Mouse (Mus musculus): Measurements from ENCODE around the gene Gm49353. TPM values are rescaled to one million over a fixed set of nuclear protein-coding genes. Genes with fewer than 3 reads are reported as not detected.
A peak's percentile ranks its signal among the peaks of the same experiment; 100 is the strongest.

Gm49353 gene
- total RNA-seq (2021) = not detected

DNA sequence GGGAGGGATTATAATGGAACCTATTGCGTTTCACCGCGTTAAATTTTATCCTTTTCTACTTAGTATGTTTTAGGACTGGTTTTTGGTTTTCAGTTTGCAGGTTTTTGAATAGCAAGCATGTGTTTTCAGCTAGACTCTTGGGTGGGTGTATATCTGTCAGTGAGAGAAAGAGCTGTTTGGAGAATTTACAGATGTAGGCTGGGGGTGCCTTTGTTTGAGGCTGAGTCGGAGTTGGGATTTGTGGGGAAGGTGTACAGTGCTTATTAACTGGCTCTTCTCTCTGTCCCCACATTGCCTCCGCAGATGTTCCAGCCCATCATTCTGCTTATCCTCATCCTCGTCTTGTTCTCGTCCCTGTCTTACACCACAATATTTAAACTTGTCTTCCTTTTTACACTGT is at the start of gene Gm49353:
Gene Gm49353 (plus strand): TSS at position 313 of the 400 bp plus-strand sequence.
- intact Hi-C loops (cut with DNase I) = no loop called here
- DNase-seq = no peak

DNA sequence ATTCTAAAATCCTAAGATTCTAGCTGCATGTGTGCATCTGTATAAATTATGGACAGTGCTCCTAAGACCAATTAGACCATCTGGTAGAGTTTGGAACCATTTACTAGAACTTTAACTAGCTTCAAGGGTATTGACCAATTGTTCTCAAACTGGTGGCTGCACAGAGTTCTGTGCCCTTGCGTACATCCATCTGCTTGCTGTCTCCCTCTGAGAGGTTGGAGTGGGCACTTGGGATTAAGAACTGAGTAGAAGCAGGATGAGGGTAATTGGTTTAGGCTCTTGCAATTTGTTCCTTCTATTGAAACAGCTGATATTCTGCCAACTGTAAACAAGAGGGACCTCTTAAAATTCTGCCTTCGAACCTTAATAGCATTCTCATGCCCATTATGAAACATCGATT is 43.5 kb upstream of the Gm49353 start:
- intact Hi-C loops (cut with DNase I) = no loop called here
- no peak for DNase-seq

DNA sequence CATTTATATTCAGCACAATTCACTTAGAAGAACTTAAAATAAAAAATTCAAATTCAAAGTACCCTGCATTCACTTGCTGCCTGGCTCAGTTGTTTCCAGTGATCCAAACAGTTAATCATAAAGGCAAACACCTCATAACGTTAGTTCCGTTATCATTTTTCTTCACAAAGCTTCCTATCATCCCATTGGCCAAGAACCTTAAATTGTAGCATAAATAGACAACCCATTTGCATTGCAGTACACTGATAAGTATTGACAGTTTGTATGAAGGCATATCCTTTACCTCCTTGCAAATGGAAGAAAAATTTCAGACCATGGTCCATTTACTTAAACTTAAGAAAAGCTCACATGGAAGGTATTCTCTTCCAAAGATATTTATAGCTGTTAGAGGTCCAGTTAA is 37.1 kb upstream of the Gm49353 start:
- DNase-seq = no peak
- intact Hi-C loops (cut with DNase I) = no loop called here

DNA sequence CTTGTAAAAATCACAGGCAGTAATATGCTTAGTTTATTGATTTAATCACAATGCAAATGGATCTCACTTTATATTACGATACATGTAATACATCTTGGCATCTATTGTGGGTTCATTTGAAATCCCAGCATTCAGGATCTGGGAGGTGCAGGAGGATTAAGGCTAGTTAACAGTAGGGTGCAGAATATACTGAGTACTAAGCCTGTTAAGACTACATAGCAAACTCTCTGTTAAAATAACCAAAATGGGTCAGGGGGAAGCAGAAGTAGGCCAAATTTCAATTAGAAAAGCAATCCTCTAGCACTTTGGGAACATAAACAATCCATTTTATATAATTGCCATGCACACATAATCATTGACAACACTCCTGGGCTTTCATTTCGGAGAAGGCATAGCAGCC is 25.0 kb upstream of the Gm49353 start:
- intact Hi-C loops (cut with DNase I) = no loop called here
- DNase-seq = no peak

DNA sequence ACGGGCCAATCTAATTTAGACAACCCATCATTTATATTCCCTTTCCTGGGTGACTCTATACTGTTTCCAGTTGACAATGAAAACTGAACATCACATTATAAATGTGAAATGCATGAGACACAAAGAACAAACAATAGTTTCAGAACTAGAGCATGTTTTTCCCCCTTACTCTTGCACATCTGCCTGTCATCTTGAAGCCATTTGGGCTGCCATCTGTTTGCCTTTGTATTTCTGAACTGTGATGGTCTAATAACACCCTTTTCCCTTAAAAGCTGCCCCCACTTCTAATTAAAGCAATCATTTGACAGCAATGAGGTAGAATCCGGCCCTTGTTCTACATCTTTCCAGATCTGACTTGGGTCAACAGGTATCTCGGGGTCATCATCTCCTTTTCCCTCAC is 23.1 kb upstream of the Gm49353 start:
- DNase-seq = no peak
- intact Hi-C loops (cut with DNase I) = no loop called here

DNA sequence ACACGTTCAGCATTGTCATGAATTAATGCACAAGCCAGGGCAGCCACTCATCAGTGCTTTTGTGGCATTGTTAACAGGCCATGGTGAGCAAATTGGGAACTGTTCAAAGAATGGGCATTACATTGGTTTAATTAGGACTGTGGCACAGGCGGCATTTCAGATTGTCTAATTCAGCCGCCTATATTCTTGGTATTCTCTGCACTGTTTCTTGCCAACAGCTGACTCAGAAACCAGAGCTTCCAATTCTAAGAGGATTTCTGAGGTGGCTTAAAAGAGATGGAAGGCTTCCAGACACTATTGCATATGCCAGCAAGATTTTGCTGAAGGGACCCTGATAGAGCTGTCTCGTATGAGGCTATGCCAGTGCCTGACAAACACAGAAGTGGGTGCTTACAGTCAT is 21.9 kb upstream of the Gm49353 start:
- DNase-seq = no peak

DNA sequence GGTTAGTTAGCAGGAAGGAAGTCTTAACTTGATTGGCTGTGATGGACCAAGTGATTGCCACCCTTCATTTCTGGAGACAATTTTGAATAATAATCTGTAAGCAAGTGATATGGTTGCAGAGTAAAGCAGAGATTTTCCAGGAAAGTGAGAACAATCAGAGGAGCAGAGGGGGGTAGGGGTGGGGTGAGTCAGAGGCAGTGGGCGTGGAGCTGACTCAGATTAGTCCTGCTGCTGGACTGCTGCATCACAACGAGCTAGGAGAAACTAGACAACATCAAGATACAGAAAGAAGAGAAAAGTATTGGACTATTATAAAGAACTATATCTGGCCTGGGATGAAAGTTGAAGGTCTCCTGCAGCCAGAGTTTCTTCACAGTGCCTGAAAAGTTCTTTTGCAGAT is 20.8 kb upstream of the Gm49353 start:
- no peak for DNase-seq
- intact Hi-C loops (cut with DNase I) = no loop called here

More for the DNA sequence above, 21.9 kb upstream of the Gm49353 start:
- intact Hi-C loops (cut with DNase I) = no loop called here

DNA sequence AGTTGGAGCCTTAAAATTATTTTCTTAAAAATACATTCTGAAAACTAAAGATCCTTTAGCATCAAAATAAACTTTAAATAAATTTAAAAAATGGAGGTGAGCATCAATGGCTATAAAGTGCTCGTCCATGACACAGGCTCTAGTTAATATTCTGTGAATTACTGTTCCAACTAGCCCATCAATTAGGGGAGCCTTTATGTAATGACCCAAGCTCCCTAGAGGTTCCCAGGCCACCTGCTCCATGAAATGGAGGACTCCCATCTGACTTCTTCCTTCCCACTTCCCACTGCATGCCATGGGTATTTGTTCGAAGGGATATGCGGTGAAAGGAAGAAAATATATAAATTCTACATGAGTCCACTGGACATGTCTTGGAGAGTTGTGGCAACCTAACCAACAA is 18.5 kb upstream of the Gm49353 start:
- no peak for DNase-seq
- intact Hi-C loops (cut with DNase I) = no loop called here

DNA sequence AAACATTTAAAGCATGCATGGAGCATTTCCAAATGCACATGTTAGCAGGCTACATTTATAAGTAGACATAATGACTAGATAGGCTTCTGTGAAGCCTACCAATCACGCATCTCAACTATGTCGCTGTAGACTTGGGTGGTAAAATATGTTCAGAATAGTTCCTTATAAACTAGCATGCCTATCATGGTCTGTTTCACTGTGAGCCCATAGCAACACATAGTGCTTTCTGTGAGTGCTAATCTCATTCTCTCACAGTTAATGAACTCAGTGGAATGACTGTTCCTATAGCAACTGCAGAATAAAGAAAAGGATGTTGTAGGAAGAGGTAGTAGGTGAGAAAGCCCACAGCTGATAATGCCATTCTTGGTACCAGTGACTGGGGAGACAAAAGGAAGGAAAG is 17.7 kb upstream of the Gm49353 start:
- intact Hi-C loops (cut with DNase I) = no loop called here

DNA sequence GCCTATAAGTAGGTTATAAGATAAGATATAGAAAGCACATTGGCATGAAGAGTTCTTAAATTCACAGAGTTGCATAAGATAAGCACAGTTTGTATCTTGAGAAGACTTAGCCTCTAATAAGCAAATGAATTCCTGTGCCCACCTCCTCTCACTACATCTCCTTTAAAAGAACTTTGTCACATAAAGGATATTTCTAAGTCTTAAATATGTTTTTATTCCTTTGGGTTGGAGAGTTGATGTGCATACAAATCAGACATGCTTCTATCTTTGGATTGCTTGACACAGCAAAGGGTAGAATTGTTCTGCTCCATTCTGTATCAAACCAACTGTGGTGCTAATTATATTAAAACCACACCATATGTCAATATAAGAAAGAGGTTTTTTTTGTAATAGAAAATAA is 5.0 kb upstream of the Gm49353 start:
- no peak for DNase-seq
- intact Hi-C loops (cut with DNase I) = no loop called here

More for the DNA sequence above, 17.7 kb upstream of the Gm49353 start:
- DNase-seq = no peak

DNA sequence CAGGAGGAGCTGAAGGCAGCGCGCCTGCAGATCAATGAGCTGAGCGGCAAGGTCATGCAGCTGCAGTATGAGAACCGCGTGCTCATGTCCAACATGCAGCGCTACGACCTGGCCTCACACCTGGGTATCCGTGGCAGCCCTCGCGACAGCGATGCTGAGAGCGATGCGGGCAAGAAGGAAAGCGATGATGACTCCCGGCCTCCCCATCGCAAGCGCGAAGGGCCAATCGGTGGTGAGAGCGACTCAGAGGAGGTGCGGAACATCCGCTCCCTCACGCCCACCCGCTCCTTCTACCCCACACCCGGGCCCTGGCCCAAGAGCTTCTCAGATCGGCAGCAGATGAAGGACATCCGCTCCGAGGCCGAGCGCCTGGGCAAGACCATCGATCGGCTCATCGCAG is 1.9 kb upstream of the Gm49353 start:
- no peak for DNase-seq
- intact Hi-C loops (cut with DNase I) = no loop called here

DNA sequence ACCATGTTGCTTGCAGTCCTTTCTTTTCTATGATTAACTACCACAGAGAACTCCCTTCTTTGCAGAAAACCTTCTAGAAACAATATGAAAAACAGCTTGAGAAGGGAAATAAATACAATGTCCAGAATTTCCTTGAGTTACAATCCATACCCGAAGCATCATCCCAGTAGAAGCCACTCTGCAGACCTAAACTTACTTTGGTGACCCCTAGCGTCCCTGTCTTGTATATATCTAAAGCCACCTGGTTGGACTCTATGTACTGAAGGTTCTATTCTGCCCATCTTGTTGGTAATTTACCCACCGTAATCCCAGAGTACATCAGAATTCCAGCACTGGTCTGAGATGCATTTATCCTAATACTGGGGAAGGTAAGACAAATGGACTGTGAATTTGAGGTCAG is 1.1 kb downstream of the Gm49353 start:
- intact Hi-C loops (cut with DNase I) = loop anchor here (10.0 kb wide), 1 partner anchor 295 kb away; no protein-coding TSS in a partner anchor
- no peak for DNase-seq

DNA sequence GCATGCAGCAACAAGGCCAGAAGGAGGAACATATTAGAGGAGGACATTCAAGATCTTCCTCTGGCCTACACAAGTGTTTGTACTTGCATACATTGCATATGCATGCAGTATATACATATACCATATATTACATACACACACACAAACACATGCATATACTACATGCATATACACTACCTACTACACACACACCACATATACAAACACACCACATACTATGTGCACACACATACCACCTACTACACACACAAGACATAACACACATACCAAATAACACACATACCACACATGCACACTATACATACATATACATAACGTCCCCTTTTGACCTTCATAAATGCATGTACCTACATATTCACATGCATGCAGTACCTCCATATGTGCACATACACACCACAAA is 1.9 kb downstream of the Gm49353 start:
- no peak for DNase-seq
- intact Hi-C loops (cut with DNase I) = loop anchor here (10.0 kb wide), 1 partner anchor 296 kb away; no protein-coding TSS in a partner anchor

DNA sequence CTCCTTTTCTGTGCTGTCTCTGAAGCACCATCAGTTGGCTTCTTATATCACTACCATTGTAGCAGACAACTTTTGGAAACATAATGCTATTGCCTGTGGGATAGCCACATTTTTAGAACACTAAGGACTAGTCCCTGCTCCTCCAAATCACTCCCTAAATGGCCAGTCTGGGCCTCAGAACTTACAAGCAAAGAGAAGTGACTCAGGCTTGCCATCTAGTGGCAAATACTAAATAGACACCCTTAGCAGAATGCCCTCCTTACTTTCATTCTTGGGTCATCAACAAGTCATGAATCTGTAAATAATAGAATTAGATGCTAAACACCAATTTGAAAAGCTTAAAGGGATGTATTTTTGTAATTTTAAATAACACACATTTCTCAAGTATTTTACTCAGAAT is 8.0 kb downstream of the Gm49353 start:
- peak; percentile 5 to 37 for DNase-seq
- intact Hi-C loops (cut with DNase I) = loop anchor here (1.0 to 10.0 kb wide), 2 partner anchors 99 to 302 kb away; no protein-coding TSS in a partner anchor

DNA sequence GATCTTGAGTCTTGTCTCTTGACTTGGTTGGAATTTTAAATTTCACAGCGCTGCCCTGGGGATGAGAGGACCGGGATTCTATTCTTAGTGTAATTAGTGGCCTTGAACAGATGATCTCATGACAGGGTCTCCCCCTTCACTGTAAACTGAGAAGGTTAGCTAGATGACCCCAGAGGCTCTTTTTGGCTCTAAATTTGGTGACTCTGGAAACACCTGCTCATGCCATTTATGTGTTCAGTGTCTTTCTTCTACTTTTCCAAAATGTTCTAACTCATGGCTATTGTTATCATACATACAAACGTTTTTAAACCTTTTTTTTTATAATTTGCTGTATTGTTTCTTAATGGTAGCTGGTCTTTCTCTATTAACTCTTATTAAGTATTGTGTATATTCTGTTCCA is 10.0 kb downstream of the Gm49353 start:
- intact Hi-C loops (cut with DNase I) = loop anchor here (10.0 kb wide), 1 partner anchor 304 kb away; no protein-coding TSS in a partner anchor
- DNase-seq = no peak

DNA sequence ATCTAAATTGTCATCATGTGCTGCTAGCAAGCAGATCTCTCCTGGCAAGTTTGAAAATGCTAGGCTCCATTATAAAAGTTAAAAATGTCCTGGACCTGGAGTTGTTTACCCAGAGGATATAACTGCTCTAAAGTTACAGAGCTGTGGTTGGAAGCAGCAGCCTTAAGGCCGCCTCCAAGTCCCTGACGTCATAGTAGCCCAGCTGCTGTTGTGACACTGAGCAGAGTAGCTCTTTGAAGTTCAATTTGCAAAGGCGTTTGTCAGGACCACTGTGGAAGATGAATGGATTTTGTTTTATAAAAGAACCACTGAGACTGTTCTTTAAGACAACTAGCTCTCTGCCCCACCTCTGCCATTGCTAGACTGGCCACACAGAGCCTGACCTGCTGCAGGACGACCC is 12.7 kb downstream of the Gm49353 start, which contains the start of gene 9330159F19Rik:
Gene 9330159F19Rik (plus strand): TSS at position 154 of the 400 bp plus-strand sequence.
- DNase-seq = peak; percentile 11 to 15
- intact Hi-C loops (cut with DNase I) = no loop called here

DNA sequence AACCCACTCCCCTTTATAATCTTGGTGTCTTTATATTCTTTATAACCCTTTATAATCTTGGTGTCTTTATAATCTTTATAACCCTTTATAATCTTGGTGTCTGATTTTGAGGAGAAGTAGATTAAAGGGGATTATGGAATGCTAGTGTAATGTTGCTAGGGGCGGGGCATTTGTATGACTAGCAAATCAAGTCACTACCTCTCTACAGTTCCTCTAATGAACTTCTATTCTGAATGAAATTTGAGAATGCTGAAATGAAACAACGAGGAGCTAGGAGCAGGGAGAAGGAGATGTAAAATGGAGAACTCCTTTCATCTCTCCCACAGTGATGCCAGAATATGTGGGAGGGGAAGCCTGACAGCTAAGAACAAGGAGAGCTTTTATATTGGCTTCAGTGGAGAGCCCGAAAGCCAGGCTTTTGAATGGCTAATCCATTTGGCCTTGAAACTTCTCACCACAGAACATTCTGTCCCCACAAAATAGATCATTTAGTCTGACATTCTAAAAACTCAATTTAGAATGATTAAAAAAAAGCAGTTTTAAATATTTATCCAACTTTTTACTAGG is 14.9 kb downstream of the Gm49353 start:
- intact Hi-C loops (cut with DNase I) = no loop called here
- no peak for DNase-seq

DNA sequence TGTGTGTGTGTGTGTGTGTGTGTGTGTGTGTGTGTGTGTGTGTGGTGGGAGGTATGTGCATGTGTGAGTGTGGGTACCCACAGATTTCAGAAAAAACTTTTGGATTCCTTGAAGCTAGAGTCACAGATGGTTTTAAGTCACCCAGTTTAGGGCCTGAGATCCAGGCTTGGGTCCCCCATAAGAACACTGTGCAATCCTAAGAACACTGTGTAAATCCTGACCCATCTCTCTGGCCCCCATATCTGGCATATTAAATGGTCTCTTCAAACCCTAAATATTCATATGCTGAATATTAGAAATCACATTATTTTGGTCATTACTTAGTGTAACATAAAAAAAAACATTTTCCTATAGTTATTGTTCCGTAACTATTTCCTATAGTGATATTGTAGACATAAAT is 18.2 kb downstream of the Gm49353 start:
- no peak for DNase-seq
- intact Hi-C loops (cut with DNase I) = no loop called here

DNA sequence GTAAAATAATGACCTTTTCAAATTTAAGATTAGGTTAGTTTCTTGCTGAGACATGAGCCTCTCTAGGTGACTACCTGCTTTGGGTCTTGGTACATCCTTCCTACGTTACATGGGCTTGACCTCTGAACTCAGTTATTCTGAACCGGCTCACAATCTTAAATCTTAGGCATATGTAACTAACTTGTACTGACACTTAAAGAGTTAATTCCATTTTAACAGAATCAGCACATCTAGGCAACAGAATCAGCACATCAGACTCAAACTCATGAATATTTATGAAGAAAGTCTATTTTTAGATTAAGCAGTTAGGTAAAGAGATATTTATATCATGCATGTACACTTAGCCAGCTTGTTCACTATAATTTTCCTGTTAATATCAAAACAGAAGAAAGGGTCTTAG is 18.7 kb downstream of the Gm49353 start:
- intact Hi-C loops (cut with DNase I) = no loop called here
- DNase-seq = no peak

DNA sequence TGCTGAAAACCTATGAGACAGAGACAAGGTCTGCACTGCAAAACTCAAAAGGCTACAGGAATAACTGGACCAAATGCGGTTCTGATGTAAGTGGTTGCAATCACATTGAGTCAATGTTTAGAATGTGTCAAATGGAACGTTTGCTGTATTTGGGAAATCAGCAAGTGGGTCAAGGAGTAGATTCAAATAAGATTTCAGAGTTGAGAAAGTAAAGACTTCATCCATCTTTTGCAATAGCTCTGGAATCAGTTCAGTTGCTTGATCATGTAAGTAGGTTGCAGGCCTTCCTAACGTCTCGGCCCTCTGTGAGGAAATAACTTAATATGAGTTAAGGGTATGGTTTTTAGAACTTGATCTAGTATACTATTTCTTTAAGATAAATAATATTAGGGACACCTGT is 26.6 kb downstream of the Gm49353 start:
- intact Hi-C loops (cut with DNase I) = no loop called here
- DNase-seq = no peak

DNA sequence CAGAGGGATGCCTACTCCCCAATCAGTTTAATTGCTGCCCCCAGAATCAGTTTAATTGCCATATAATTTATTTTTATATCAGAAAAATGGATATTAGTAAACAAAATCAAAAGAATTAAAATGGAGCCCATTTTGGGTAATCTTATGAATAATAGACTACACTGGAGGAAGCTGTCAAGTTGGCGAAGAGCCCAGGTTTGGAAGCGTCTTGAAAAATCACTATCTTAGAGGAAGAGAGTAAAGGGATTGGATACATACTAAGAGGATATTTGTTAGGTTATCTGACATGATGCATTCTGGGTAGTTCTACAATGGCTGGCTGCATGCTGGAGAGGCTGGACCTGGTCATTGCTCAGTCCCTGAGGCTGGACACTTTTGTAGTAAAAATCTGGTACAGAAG is 32.5 kb downstream of the Gm49353 start:
- no peak for DNase-seq
- intact Hi-C loops (cut with DNase I) = no loop called here

Data from heart, postnatal 10 days (tissue).